Mouse (Mus musculus): ENCODE data around the gene Ddx39b.

GRCm38 (mm10) chr17:35222299-35222698 is 19.2 kb upstream of the Ddx39b start:
- no peak for TF ChIP-seq CTCF (IDR thresholded peaks at IDR 0.05; ENCODE audit: extremely low read depth, insufficient read length, insufficient replicate concordance, low read depth, low read length)
- TF ChIP-seq POLR2A (IDR thresholded peaks at IDR 0.05; ENCODE audit: low read depth, low read length), result no peak
